In the genomic region with DNA sequence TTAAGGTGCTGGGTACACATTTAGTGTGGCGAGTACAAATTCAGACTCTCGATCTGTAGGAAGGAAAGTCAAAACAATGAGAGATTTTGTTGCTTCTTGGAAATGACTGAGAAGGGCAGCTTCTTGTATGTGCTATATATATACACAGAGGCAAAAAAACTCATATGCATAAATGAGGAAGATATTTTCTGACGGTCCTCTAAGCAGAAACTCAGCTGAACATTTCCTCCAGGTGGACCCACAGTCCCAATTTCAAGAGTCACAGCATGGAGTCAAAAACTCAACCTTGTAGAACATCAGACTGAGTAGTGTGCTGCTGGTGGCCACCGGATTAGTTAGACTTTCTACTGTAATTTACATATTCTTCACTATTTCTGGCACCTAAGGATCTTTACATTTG, we compare ENCODE assay signal across 31 mouse cellular contexts. TPM values are rescaled to one million over a fixed set of nuclear protein-coding genes. Genes with fewer than 3 reads are reported as not detected.
DNase-seq lines count a peak whose midpoint lies in the region; ATAC-seq and TF ChIP-seq lines count a peak whose summit lies in the region.
"Had no signal": no experiment of that assay in that cellular context is flagged by ENCODE, and none has a peak within 500 bp of the region (broad histone marks: within the 10 kb centered on the region; RNA-seq: fewer than 3 reads in every experiment).

No protein-coding gene starts in this region.

- no peak overlapping the region for H3K27ac ChIP-seq in heart, embryonic 10.5 days
- no peak overlapping the region for H3K27ac ChIP-seq in heart, embryonic 11.5 days (ENCODE audit: low read depth, low read length)
- H3K27ac ChIP-seq in CH12.LX (ENCODE audit: insufficient read depth, low read depth), result peak overlapping the region; percentile 80
- H3K27ac ChIP-seq: embryonic facial prominence, embryonic 13.5 days; embryonic facial prominence, embryonic 15.5 days; forebrain, embryonic 10.5 days; forebrain, embryonic 12.5 days had no signal

- no peaks in the 10 kb centered on the region for H3K9me3 ChIP-seq in heart, embryonic 10.5 days
- H3K9me3 ChIP-seq in heart, embryonic 11.5 days (replicated peaks; ENCODE audit: control insufficient read depth, low read length), result no peaks in the 10 kb centered on the region
- no peaks in the 10 kb centered on the region for H3K9me3 ChIP-seq in CH12.LX (replicated peaks; ENCODE audit: low read length)
- H3K9me3 ChIP-seq: embryonic facial prominence, embryonic 13.5 days; embryonic facial prominence, embryonic 15.5 days; forebrain, embryonic 10.5 days; forebrain, embryonic 12.5 days had no signal

- TF ChIP-seq POLR2A in CH12.LX (IDR thresholded peaks at IDR 0.05; ENCODE audit: low read depth, low read length), result no peak

- H3K27me3 ChIP-seq in heart, embryonic 10.5 days (ENCODE audit: insufficient read depth, poor library complexity, severe bottlenecking), result no peaks in the 10 kb centered on the region
- H3K27me3 ChIP-seq in heart, embryonic 11.5 days (ENCODE audit: control insufficient read depth, insufficient read depth, low read length), result no peaks in the 10 kb centered on the region
- no peaks in the 10 kb centered on the region for H3K27me3 ChIP-seq in CH12.LX (replicated peaks)
- H3K27me3 ChIP-seq: embryonic facial prominence, embryonic 13.5 days; embryonic facial prominence, embryonic 15.5 days; forebrain, embryonic 12.5 days; Patski had no signal

- no peak overlapping the region for H3K9ac ChIP-seq in heart, embryonic 11.5 days (ENCODE audit: low read depth, low read length)
- no peak overlapping the region; the same call in 1 of the 2 replicates for H3K9ac ChIP-seq in CH12.LX (ENCODE audit: insufficient read depth, low read depth)
- H3K9ac ChIP-seq: embryonic facial prominence, embryonic 13.5 days; embryonic facial prominence, embryonic 15.5 days; forebrain, embryonic 12.5 days had no signal

- in situ Hi-C loops in CH12.LX (cut with MboI; ENCODE audit: low pct_ligation_motif_present, low pct_unique_long_range_greater_than_20kb, low sequenced_read_pairs), result no loop called here

- no peaks in the 10 kb centered on the region for H3K4me1 ChIP-seq in heart, embryonic 10.5 days
- H3K4me1 ChIP-seq in heart, embryonic 11.5 days (ENCODE audit: control insufficient read depth, insufficient read depth, low read length), result no peaks in the 10 kb centered on the region
- peaks cover 33 to 94% of the 10 kb centered on the region in 2 experiments for H3K4me1 ChIP-seq in CH12.LX (ENCODE audit: control insufficient read depth in 1 of 2, insufficient read depth in 2 of 2)
- H3K4me1 ChIP-seq: embryonic facial prominence, embryonic 13.5 days; embryonic facial prominence, embryonic 15.5 days; forebrain, embryonic 10.5 days; forebrain, embryonic 12.5 days had no signal

- TF ChIP-seq EP300 in CH12.LX (IDR thresholded peaks at IDR 0.05; ENCODE audit: low read length), result peak; percentile 75

- peaks cover 78% of the 10 kb centered on the region for H3K36me3 ChIP-seq in heart, embryonic 10.5 days
- peaks cover 17% of the 10 kb centered on the region for H3K36me3 ChIP-seq in heart, embryonic 11.5 days (ENCODE audit: control insufficient read depth, insufficient read depth, low read length)
- H3K36me3 ChIP-seq in CH12.LX (replicated peaks in 1 of 2; ENCODE audit: control insufficient read depth in 1 of 2, insufficient read depth in 1 of 2, low read length in 1 of 2), result peaks cover 9 to 47% of the 10 kb centered on the region in 2 experiments

- peak in 1 of 2 experiments; percentile 39; a peak in 2 of 4 replicates for TF ChIP-seq CTCF in CH12.LX (conservative IDR thresholded peaks at IDR 0.05 in 1 of 2, IDR thresholded peaks at IDR 0.05 in 1 of 2; ENCODE audit: low read depth in 2 of 2, low read length in 2 of 2)

- TF ChIP-seq RAD21 in CH12.LX (IDR thresholded peaks at IDR 0.05; ENCODE audit: low read depth, low read length), result peak; percentile 43

- peak; percentile 3 for DNase-seq in heart, embryonic 10.5 days (ENCODE audit: low spot score)
- DNase-seq in CH12.LX (ENCODE audit: extremely low read depth) (peak; percentile 58), liver (no peak)
- DNase-seq in thymus, postnatal 10 days (ENCODE audit: low spot score in 2 of 2), result no peak
- DNase-seq: adrenal gland, adult 8-10 months; adrenal gland, postnatal 14 days; adrenal gland, postnatal 36 days; B cell, adult 2 months; cerebellum, adult 11 months; cerebellum, adult 18-20 months; cerebellum, adult 8-10 months; cerebellum, adult 9-11 months; cerebellum, postnatal 14 days; cerebellum, postnatal 36 days; embryo, embryonic 11 days had no signal

- H3K79me2 ChIP-seq in CH12.LX (replicated peaks; ENCODE audit: control insufficient read depth, extremely low read depth, insufficient read depth, poor library complexity, severe bottlenecking), result no peaks in the 10 kb centered on the region

- WGBS in heart, embryonic 10.5 days, result 90% methylated on average over 4 of the region's 4 CpGs
- 88% methylated on average over 4 of the region's 4 CpGs for WGBS in heart, embryonic 11.5 days (ENCODE audit: insufficient replicate concordance)

- dilution Hi-C loops in CH12.LX (cut with MboI; ENCODE audit: extremely low pct_ligation_motif_present, extremely low pct_unique_long_range_greater_than_20kb, low sequenced_read_pairs), result no loop called here

- no peak overlapping the region for H3K4me2 ChIP-seq in heart, embryonic 11.5 days
- H3K4me2 ChIP-seq in CH12.LX (ENCODE audit: insufficient read depth, low read depth, poor library complexity, severe bottlenecking), result peak overlapping the region; percentile 34
- H3K4me2 ChIP-seq: embryonic facial prominence, embryonic 13.5 days; embryonic facial prominence, embryonic 15.5 days; forebrain, embryonic 12.5 days had no signal

- no peak overlapping the region for H3K4me3 ChIP-seq in heart, embryonic 10.5 days
- H3K4me3 ChIP-seq in heart, embryonic 11.5 days (ENCODE audit: low read depth, low read length), result no peak overlapping the region
- H3K4me3 ChIP-seq in CH12.LX (replicated peaks in 1 of 3; ENCODE audit: low read depth in 2 of 3, low read length in 2 of 3, poor library complexity in 1 of 3), result no peak overlapping the region
- H3K4me3 ChIP-seq: embryonic facial prominence, embryonic 13.5 days; embryonic facial prominence, embryonic 15.5 days; erythroblast, embryonic 14.5 days; forebrain, embryonic 10.5 days; forebrain, embryonic 12.5 days had no signal

- ATAC-seq in heart, embryonic 11.5 days (replicated peaks; ENCODE audit: insufficient number of reproducible peaks, low FRiP score, low TSS enrichment), result no peak
- ATAC-seq: activated CD4-positive, CD25-positive, alpha-beta regulatory T cell, adult 4 months; CD4-positive, CD25-positive, alpha-beta regulatory T cell, adult 4 months; forebrain, embryonic 14.5 days; forebrain, embryonic 16.5 days; Patski had no signal

TF ChIP-seq in CH12.LX, 34 proteins besides CTCF, POLR2A, EP300 and RAD21:
- TF ChIP-seq IRF4 (IDR thresholded peaks at IDR 0.05; ENCODE audit: low read depth, low read length), result peak; percentile 22; the same call in 1 of the 2 replicates
- peak; percentile 57 for TF ChIP-seq JUND (conservative IDR thresholded peaks at IDR 0.05; ENCODE audit: low read depth, low read length)
- TF ChIP-seq ETS1 (conservative IDR thresholded peaks at IDR 0.05; ENCODE audit: low read depth, low read length), result peak; percentile 57; the same call in 1 of the 2 replicates
- TF ChIP-seq JUN (IDR thresholded peaks at IDR 0.05; ENCODE audit: insufficient read depth, low read depth, low read length), result 0 out of 2 replicates have a peak, but pooled peaks have one; percentile 36
- TF ChIP-seq MEF2A (IDR thresholded peaks at IDR 0.05; ENCODE audit: borderline replicate concordance, low read depth, low read length), result peak; percentile 82
- no peak for TF ChIP-seq MAX (IDR thresholded peaks at IDR 0.05; ENCODE audit: low read length)
- peak; percentile 89 for TF ChIP-seq ZNF384 (IDR thresholded peaks at IDR 0.05; ENCODE audit: low read depth, low read length)
- peak; percentile 40; the same call in 1 of the 2 replicates for TF ChIP-seq MYC (IDR thresholded peaks at IDR 0.05; ENCODE audit: low read depth, low read length)
- no peak for TF ChIP-seq HCFC1 (IDR thresholded peaks at IDR 0.05; ENCODE audit: low read depth, low read length)
- no peak for TF ChIP-seq ZKSCAN1 (IDR thresholded peaks at IDR 0.05; ENCODE audit: borderline replicate concordance, low read depth, low read length)
- no peak for TF ChIP-seq MAFK (IDR thresholded peaks at IDR 0.05; ENCODE audit: insufficient replicate concordance, low read length)
- TF ChIP-seq TBP (conservative IDR thresholded peaks at IDR 0.05; ENCODE audit: low read depth, low read length), result 0 out of 2 replicates have a peak, but pooled peaks have one; percentile 42

RNA-seq across cellular contexts. Expression of a gene that starts 54.2 kb away (rescaled TPM):
- not detected in 2 replicates for polyA plus RNA-seq in heart, embryonic 10.5 days (2016; fragmentation: Nextera tagmentation; extraction: Ambion mirVana)
- polyA plus RNA-seq in heart, embryonic 11.5 days (2014; fragmentation: Nextera tagmentation; extraction: Ambion mirVana), result not detected in 2 replicates
- total RNA-seq in CH12.LX (2012; rRNA removed) (not detected in 2 replicates), CH12.LX (2014; rRNA removed) (not detected in 2 replicates)
- not detected in 2 replicates for polyA plus RNA-seq in CH12.LX (2012; ENCODE audit: insufficient read length, low read depth)
- total RNA-seq: adrenal gland, adult 18-20 months; adrenal gland, adult 8-10 months; adrenal gland, postnatal 14 days; adrenal gland, postnatal 36 days; common myeloid progenitor, adult 5-6 weeks; MEL had no signal
- polyA plus RNA-seq: activated CD4-positive, CD25-positive, alpha-beta regulatory T cell, adult 4 months; CD4-positive, CD25-positive, alpha-beta regulatory T cell, adult 4 months; embryonic facial prominence, embryonic 11.5 days; embryonic facial prominence, embryonic 13.5 days; embryonic facial prominence, embryonic 15.5 days; erythroblast, embryonic 14.5 days; forebrain, embryonic 10.5 days; forebrain, embryonic 12.5 days; forebrain, embryonic 14.5 days; frontal cortex, adult 2 months had no signal

RNA-seq across cellular contexts. Expression of a gene that starts 59.2 kb away (rescaled TPM):
- 12.0 and 13.6 TPM in 2 replicates for polyA plus RNA-seq in heart, embryonic 10.5 days (2016; fragmentation: Nextera tagmentation; extraction: Ambion mirVana)
- 9.9 and 11.9 TPM in 2 replicates for polyA plus RNA-seq in heart, embryonic 11.5 days (2014; fragmentation: Nextera tagmentation; extraction: Ambion mirVana)
- 22.1 and 26.3 TPM in 2 replicates for total RNA-seq in CH12.LX (2012; rRNA removed)
- 36.1 and 41.2 TPM in 2 replicates for total RNA-seq in CH12.LX (2014; rRNA removed)
- polyA plus RNA-seq in CH12.LX (2012; ENCODE audit: insufficient read length, low read depth), result 31.7 and 33.3 TPM in 2 replicates

Comparison
In these comparisons a context has a peak if more than half of its experiments do, and no peak if none do; other contexts are left out.
1. DNase-seq: peak in heart, embryonic 10.5 days (single experiment) and CH12.LX (single experiment); none in thymus, postnatal 10 days (0 of 2) and liver (single experiment).